Mouse (Mus musculus) megakaryocyte, adult 5-6 weeks (primary cell): ENCODE results near the gene Tgfb2. TPM values are rescaled to one million over a fixed set of nuclear protein-coding genes. Genes with fewer than 3 reads are reported as not detected.

Experiments
- ATAC-seq: 2 replicates; pipeline ENCODE4 v1.8.0; 2016; ENCODE audit warnings: mild to moderate bottlenecking, inconsistent platforms; ENCODE audit not compliant: poor library complexity, severe bottlenecking
- total RNA-seq, 2 experiments: library from RNA; stranded (forward) in 1 of 2; stranded (reverse) in 1 of 2; fragments of 153-499, 151-499 nt in 1 of 2; fragments of 221-1000, 200-1000 nt in 1 of 2; gene quantifications; 2 replicates each; pipeline versions ENCODE4 v1.2.3 to v1.2.4; 2015 to 2017

Gene Tgfb2
- total RNA-seq, 2 experiments from 2014 or later, result not detected

- ATAC-seq, result no peak
Measured at GRCm38 (mm10) chr1:186587065-186587804, 118.6 kb downstream of the Tgfb2 start.

GRCm38 (mm10) chr1:186585571-186586164 lies 120.1 kb downstream of the Tgfb2 start:
- no peak for ATAC-seq

- peak; percentile 22; the same call in 1 of the 2 replicates for ATAC-seq
Measured at GRCm38 (mm10) chr1:186583933-186584332, 121.9 kb downstream of the Tgfb2 start.

GRCm38 (mm10) chr1:186582113-186582512 lies 123.7 kb downstream of the Tgfb2 start:
- no peak for ATAC-seq

- ATAC-seq, result no peak
Measured at GRCm38 (mm10) chr1:186581666-186582065, 124.1 kb downstream of the Tgfb2 start.

- no peak for ATAC-seq
Measured at GRCm38 (mm10) chr1:186581114-186581513, 124.7 kb downstream of the Tgfb2 start.

- no peak for ATAC-seq
Measured at GRCm38 (mm10) chr1:186577302-186577701, 128.5 kb downstream of the Tgfb2 start.

GRCm38 (mm10) chr1:186575629-186576028 lies 130.2 kb downstream of the Tgfb2 start:
- peak; percentile 62 for ATAC-seq

GRCm38 (mm10) chr1:186575074-186575473 lies 130.7 kb downstream of the Tgfb2 start:
- ATAC-seq, result no peak

Other genes starting within 250 kb of the Tgfb2 start
- 12.6 and 15.3 TPM in 2 replicates for gene Rrp15, start 43.4 kb upstream of the Tgfb2 start, total RNA-seq (2015)
- 26.1 and 37.9 TPM in 2 replicates for gene Rrp15, start 43.4 kb upstream of the Tgfb2 start, total RNA-seq (2017)